Comparison of ENCODE assay signal across 21 mouse cellular contexts in genomic region chr14:79198066-79198465, GRCm38 (mm10). TPM values are rescaled to one million over a fixed set of nuclear protein-coding genes. Genes with fewer than 3 reads are reported as not detected.
"Had no signal": no experiment of that assay in that cellular context is flagged by ENCODE, and none has a peak within 500 bp of the region (broad histone marks: within the 10 kb centered on the region; RNA-seq: fewer than 3 reads in every experiment).

No protein-coding gene starts in this region.

- DNase-seq: gastrocnemius, adult 2 months; gastrocnemius, postnatal 10 days; gastrocnemius, postnatal 25 days; heart, adult 2 months; heart, postnatal 10 days; heart, postnatal 4 days; kidney, adult 18-20 months; kidney, adult 8-10 months; kidney, postnatal 10 days; kidney, postnatal 25 days; kidney, postnatal 4 days; liver; liver, embryonic 13.5 days had no signal

RNA-seq across cellular contexts. Expression of gene Zfp957, which starts 49.1 kb away (rescaled TPM):
- total RNA-seq: gastrocnemius, adult 2 months; gastrocnemius, postnatal 10 days; gastrocnemius, postnatal 25 days; gastrocnemius, postnatal 4 days; granulocyte monocyte progenitor cell, adult 5-6 weeks; heart, adult 2 months; heart, postnatal 10 days; heart, postnatal 25 days; heart, postnatal 4 days; layer of hippocampus, adult 2 months; layer of hippocampus, postnatal 10 days; layer of hippocampus, postnatal 25 days; left cerebral cortex, postnatal 14 days; left cerebral cortex, postnatal 36 days had no signal
